Mouse (Mus musculus): ENCODE measurements around the gene Pcsk7. TPM values are rescaled to one million over a fixed set of nuclear protein-coding genes. Genes with fewer than 3 reads are reported as not detected.
A peak's percentile ranks its signal among the peaks of the same experiment; 100 is the strongest.

Pcsk7 gene
- 9.6 and 13.2 TPM in 2 replicates for polyA plus RNA-seq (2014; fragmentation: Nextera tagmentation; extraction: Ambion mirVana)

DNA sequence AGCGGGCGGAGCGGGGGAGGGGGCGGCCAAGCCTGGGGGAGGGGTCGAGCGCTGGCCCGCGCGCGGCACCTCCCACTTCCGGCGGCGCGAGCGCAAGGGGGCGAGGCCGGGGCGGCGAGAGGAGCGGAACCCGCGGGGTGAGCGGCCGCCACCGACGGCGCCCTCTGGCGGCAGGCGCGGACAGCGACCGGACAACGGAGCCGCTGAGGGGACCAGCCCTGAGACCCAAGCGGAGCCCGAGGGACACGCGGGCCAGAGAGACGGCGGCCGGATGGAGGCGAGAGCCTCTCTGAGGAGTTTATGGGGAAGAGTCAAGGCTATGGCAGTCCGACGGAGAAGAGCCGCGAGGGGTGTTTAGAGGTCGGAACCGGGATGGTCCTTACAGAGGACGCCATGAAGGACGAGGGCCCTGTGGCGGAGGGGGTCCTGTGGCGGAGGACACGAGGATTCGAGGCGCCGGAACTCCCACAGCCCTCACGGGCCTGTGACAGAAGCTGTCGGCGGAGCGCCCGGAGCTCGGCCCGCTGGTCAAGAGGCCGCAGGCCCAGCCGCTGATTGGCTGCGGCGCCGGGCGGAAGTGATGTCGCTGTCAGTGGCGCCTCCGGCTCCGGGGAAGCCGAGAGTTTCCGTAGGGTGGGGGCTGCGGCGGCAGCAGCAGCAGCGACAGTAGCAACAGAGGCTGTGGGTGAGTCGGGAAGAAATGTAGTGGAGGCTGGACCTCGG is at the start of gene Pcsk7, which contains the start of gene Rnf214:
Gene Pcsk7 (plus strand): TSS at position 143 of the 723 bp plus-strand sequence.
Gene Rnf214 (minus strand): TSS at position 557 of the 723 bp plus-strand sequence.
- ATAC-seq (replicated peaks; ENCODE audit: insufficient number of reproducible peaks, low FRiP score, low TSS enrichment, low read depth) (peak; percentile 88), DNase-seq (ENCODE audit: low spot score) (peak; percentile 92)
- peak within 1 kb of the TSS; percentile 96 for H3K4me3 ChIP-seq (ENCODE audit: low read depth, low read length)
- H3K36me3 ChIP-seq (replicated peaks; ENCODE audit: control insufficient read depth, insufficient read depth, low read depth, low read length), result peaks cover 4% of the 10 kb centered on the region
- peak within 1 kb of the TSS; percentile 92 for H3K9ac ChIP-seq (replicated peaks; ENCODE audit: low read length)
- H3K27me3 ChIP-seq (ENCODE audit: control insufficient read depth, insufficient read depth, low read length), result no peaks in the 10 kb centered on the region
- H3K4me1 ChIP-seq (ENCODE audit: control insufficient read depth, insufficient read depth, low read length), result no peaks in the 10 kb centered on the region; the same call in 1 of the 2 replicates
- WGBS, result under 1% methylated on average over 76 of the region's 80 CpGs
- H3K27ac ChIP-seq (replicated peaks; ENCODE audit: low read depth, low read length), result peak within 1 kb of the TSS; percentile 86
- no peaks in the 10 kb centered on the region for H3K9me3 ChIP-seq (replicated peaks; ENCODE audit: control insufficient read depth, low read length)
- peak within 1 kb of the TSS; percentile 75 for H3K4me2 ChIP-seq (ENCODE audit: low read depth, low read length)

DNA sequence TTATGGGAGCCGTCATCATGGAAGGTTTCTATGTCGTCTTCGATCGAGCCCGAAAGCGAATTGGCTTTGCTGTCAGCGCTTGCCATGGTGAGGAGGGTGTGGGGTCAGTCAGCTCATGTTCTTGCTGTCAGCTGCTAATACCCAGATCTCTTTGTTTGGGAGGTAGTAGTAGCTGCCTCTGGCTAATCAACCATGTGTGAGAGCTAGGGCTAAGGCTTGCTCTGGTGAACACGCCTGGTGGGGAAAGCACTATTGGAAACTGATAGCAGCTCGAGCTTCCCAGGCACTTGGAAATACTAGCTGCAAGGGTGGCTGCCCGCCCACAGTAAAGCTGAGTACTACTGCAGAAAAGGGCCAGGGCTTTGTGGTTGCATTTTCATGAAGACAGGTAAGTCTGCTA is 46.9 kb upstream of the Pcsk7 start:
- peaks cover 22% of the 10 kb centered on the region for H3K36me3 ChIP-seq (replicated peaks; ENCODE audit: control insufficient read depth, insufficient read depth, low read depth, low read length)
- H3K27ac ChIP-seq (replicated peaks; ENCODE audit: low read depth, low read length), result no peak overlapping the region
- no peaks in the 10 kb centered on the region for H3K9me3 ChIP-seq (replicated peaks; ENCODE audit: control insufficient read depth, low read length)
- H3K4me1 ChIP-seq (ENCODE audit: control insufficient read depth, insufficient read depth, low read length), result no peaks in the 10 kb centered on the region
- no peak for DNase-seq (ENCODE audit: low spot score)
- H3K4me2 ChIP-seq (ENCODE audit: low read depth, low read length), result no peak overlapping the region
- WGBS, result 94% methylated on average over 10 of the region's 10 CpGs
- H3K9ac ChIP-seq (replicated peaks; ENCODE audit: low read length), result no peak overlapping the region
- no peaks in the 10 kb centered on the region for H3K27me3 ChIP-seq (ENCODE audit: control insufficient read depth, insufficient read depth, low read length)
- no peak overlapping the region for H3K4me3 ChIP-seq (ENCODE audit: low read depth, low read length)
- ATAC-seq (replicated peaks; ENCODE audit: insufficient number of reproducible peaks, low FRiP score, low TSS enrichment, low read depth), result no peak

DNA sequence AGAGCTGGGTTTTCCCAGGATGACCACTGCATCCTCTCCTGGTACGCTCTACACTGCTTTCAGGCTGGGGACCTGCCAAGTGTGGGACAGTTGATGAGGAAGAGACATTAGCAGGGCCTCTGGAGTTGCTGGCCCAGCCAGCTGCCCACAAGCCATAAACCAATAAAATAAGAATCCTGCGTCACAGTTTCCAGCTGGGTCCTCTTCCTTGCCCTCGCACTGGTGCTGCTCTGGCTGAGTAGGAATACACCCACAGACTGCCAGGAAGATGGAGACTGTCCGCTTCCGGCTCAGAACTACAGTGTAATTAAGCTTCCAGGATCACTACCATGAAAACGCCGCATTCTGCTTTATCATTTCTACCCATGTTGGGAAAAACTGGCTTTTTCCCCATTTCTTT is 44.5 kb upstream of the Pcsk7 start:
- H3K9ac ChIP-seq (replicated peaks; ENCODE audit: low read length), result no peak overlapping the region
- peaks cover 30% of the 10 kb centered on the region for H3K36me3 ChIP-seq (replicated peaks; ENCODE audit: control insufficient read depth, insufficient read depth, low read depth, low read length)
- ATAC-seq (replicated peaks; ENCODE audit: insufficient number of reproducible peaks, low FRiP score, low TSS enrichment, low read depth) (no peak), DNase-seq (ENCODE audit: low spot score) (no peak)
- H3K4me1 ChIP-seq (ENCODE audit: control insufficient read depth, insufficient read depth, low read length), result no peaks in the 10 kb centered on the region
- H3K9me3 ChIP-seq (replicated peaks; ENCODE audit: control insufficient read depth, low read length), result no peaks in the 10 kb centered on the region
- WGBS, result 88% methylated on average over 7 of the region's 7 CpGs
- H3K27me3 ChIP-seq (ENCODE audit: control insufficient read depth, insufficient read depth, low read length), result no peaks in the 10 kb centered on the region
- H3K4me2 ChIP-seq (ENCODE audit: low read depth, low read length), result no peak overlapping the region
- no peak overlapping the region for H3K4me3 ChIP-seq (ENCODE audit: low read depth, low read length)
- no peak overlapping the region for H3K27ac ChIP-seq (replicated peaks; ENCODE audit: low read depth, low read length)

DNA sequence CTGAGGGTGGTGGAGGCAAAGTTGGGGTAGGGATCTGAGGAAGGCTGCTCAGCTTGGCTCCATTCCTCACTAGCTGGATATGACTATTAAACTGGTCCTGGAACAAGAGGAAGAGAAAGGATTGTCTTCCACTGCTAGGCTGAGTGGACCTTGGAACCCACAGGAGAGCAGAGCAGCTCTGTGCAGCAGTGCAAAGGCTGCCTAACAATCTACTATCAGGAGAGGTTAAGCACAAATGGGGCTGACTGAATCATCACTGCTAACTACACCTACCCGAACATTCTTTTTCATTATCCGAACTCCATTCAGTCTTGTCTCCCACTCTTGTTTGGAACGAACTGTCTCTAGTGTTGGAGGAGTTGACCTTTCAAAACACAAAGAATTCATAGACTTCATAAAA is 37.1 kb upstream of the Pcsk7 start:
- Histone ChIP-seq H3K4me2 (ENCODE audit: low read depth, low read length) (no peak overlapping the region), H3K36me3 (replicated peaks; ENCODE audit: control insufficient read depth, insufficient read depth, low read depth, low read length) (peaks cover 12% of the 10 kb centered on the region), H3K27me3 (ENCODE audit: control insufficient read depth, insufficient read depth, low read length) (no peaks in the 10 kb centered on the region), H3K9ac (replicated peaks; ENCODE audit: low read length) (no peak overlapping the region), H3K9me3 (replicated peaks; ENCODE audit: control insufficient read depth, low read length) (no peaks in the 10 kb centered on the region), H3K27ac (replicated peaks; ENCODE audit: low read depth, low read length) (no peak overlapping the region), H3K4me1 (ENCODE audit: control insufficient read depth, insufficient read depth, low read length) (no peaks in the 10 kb centered on the region), H3K4me3 (ENCODE audit: low read depth, low read length) (no peak overlapping the region)
- ATAC-seq (replicated peaks; ENCODE audit: insufficient number of reproducible peaks, low FRiP score, low TSS enrichment, low read depth) (no peak), DNase-seq (ENCODE audit: low spot score) (no peak)
- WGBS, result 93% methylated on average over 3 of the region's 3 CpGs

DNA sequence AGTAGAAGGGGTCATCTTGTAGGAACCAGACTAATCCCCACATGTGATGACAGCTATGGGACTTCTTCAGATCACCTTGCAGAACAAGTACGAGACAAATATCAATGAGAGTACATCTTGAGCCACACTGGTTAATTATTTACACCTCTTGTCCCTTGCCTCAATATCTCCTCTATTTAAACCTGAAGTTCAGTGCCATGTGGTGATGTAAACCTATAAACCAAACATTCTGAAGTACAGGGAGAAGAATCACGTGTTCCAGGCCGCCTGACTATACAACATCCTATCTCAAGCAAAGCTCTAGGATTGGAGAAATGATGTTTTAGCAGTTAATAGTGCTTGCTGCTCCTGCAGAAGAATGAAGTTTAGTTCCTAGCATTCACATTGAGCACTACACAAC is 36.0 kb upstream of the Pcsk7 start:
- no peak for ATAC-seq (replicated peaks; ENCODE audit: insufficient number of reproducible peaks, low FRiP score, low TSS enrichment, low read depth)
- no peak overlapping the region for H3K4me3 ChIP-seq (ENCODE audit: low read depth, low read length)
- no peak overlapping the region for H3K27ac ChIP-seq (replicated peaks; ENCODE audit: low read depth, low read length)
- no peaks in the 10 kb centered on the region for H3K4me1 ChIP-seq (ENCODE audit: control insufficient read depth, insufficient read depth, low read length)
- H3K36me3 ChIP-seq (replicated peaks; ENCODE audit: control insufficient read depth, insufficient read depth, low read depth, low read length), result peaks cover 10% of the 10 kb centered on the region; the same call in 1 of the 2 replicates
- no peaks in the 10 kb centered on the region for H3K9me3 ChIP-seq (replicated peaks; ENCODE audit: control insufficient read depth, low read length)
- no peak overlapping the region for H3K9ac ChIP-seq (replicated peaks; ENCODE audit: low read length)
- H3K4me2 ChIP-seq (ENCODE audit: low read depth, low read length), result no peak overlapping the region
- H3K27me3 ChIP-seq (ENCODE audit: control insufficient read depth, insufficient read depth, low read length), result no peaks in the 10 kb centered on the region
- WGBS, result 96% methylated on average over 3 of the region's 3 CpGs
- no peak for DNase-seq (ENCODE audit: low spot score)

DNA sequence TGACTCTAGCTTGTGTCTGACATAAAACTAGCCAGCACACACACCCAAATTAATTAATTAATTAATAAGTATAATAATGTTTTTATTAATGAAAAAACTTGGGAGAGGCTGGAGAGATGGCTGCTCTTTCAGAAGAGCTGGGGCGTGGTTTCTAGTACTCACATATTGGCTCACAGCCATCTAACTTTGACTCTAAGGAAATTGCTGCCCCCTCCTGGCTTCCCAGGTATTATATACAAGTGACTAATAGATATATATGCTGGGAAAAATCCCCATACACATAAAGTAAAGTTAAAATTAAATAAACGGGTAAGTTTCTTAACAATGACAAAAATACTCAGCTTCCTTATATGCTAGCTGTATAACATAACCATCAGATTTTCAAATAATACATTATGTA is 28.4 kb upstream of the Pcsk7 start:
- no peak overlapping the region for H3K4me2 ChIP-seq (ENCODE audit: low read depth, low read length)
- no peaks in the 10 kb centered on the region for H3K27me3 ChIP-seq (ENCODE audit: control insufficient read depth, insufficient read depth, low read length)
- no peak overlapping the region for H3K4me3 ChIP-seq (ENCODE audit: low read depth, low read length)
- WGBS, result 86% methylated on average over 2 of the region's 2 CpGs
- H3K9ac ChIP-seq (replicated peaks; ENCODE audit: low read length), result no peak overlapping the region
- DNase-seq (ENCODE audit: low spot score) (peak; percentile 41), ATAC-seq (replicated peaks; ENCODE audit: insufficient number of reproducible peaks, low FRiP score, low TSS enrichment, low read depth) (no peak)
- no peaks in the 10 kb centered on the region for H3K4me1 ChIP-seq (ENCODE audit: control insufficient read depth, insufficient read depth, low read length)
- no peaks in the 10 kb centered on the region for H3K9me3 ChIP-seq (replicated peaks; ENCODE audit: control insufficient read depth, low read length)
- peaks cover 2% of the 10 kb centered on the region for H3K36me3 ChIP-seq (replicated peaks; ENCODE audit: control insufficient read depth, insufficient read depth, low read depth, low read length)
- no peak overlapping the region for H3K27ac ChIP-seq (replicated peaks; ENCODE audit: low read depth, low read length)

DNA sequence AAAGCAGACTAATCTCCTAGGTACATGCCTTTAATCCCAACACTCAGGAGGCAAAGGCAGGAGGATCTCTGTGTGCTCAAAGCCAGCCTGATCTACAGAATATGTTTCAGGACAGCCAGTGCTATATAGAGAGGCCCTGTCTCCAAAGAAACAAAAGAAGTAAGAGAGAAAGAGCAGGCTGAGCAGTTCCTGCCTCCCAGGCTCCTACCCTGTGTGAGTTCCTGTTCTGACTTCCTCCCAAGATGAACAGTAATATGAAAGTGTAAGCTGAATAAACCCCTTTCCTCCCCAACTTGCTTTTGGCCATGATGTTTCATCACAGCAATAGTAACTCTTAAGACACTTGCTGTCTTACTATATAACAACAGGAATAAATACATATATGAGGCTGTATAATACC is 12.6 kb upstream of the Pcsk7 start:
- DNase-seq (ENCODE audit: low spot score), result no peak
- no peak for ATAC-seq (replicated peaks; ENCODE audit: insufficient number of reproducible peaks, low FRiP score, low TSS enrichment, low read depth)
- no peak overlapping the region for H3K4me3 ChIP-seq (ENCODE audit: low read depth, low read length)
- H3K27ac ChIP-seq (replicated peaks; ENCODE audit: low read depth, low read length), result no peak overlapping the region
- H3K36me3 ChIP-seq (replicated peaks; ENCODE audit: control insufficient read depth, insufficient read depth, low read depth, low read length), result peaks cover 5% of the 10 kb centered on the region
- H3K27me3 ChIP-seq (ENCODE audit: control insufficient read depth, insufficient read depth, low read length), result no peaks in the 10 kb centered on the region
- H3K4me1 ChIP-seq (ENCODE audit: control insufficient read depth, insufficient read depth, low read length), result no peaks in the 10 kb centered on the region
- H3K9me3 ChIP-seq (replicated peaks; ENCODE audit: control insufficient read depth, low read length), result no peaks in the 10 kb centered on the region
- H3K4me2 ChIP-seq (ENCODE audit: low read depth, low read length), result no peak overlapping the region
- H3K9ac ChIP-seq (replicated peaks; ENCODE audit: low read length), result no peak overlapping the region

DNA sequence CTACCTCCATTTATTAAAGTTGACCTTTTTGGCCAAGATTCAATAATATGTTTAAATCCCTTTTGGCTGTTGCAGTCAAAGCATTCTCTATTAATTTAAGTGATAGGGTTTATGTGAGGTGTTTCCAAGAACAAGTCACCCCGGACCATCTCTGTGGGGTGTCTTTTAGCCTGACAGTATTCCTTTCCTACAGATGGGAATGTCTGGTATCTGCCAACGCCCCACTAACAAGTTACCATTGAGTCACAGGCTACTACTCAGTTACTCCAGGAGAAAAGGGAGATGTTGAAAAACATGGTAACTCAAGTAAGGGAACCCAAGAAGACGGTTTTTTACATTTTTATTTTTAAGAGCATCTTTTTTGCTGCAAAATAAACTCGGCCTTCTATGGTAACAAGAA is 1.1 kb upstream of the Pcsk7 start:
- no peak overlapping the region for H3K27ac ChIP-seq (replicated peaks; ENCODE audit: low read depth, low read length)
- peak overlapping the region; percentile 96 for H3K4me3 ChIP-seq (ENCODE audit: low read depth, low read length)
- WGBS, result 57% methylated on average over 4 of the region's 4 CpGs
- H3K36me3 ChIP-seq (replicated peaks; ENCODE audit: control insufficient read depth, insufficient read depth, low read depth, low read length), result peaks cover 4% of the 10 kb centered on the region
- peak; percentile 0 for DNase-seq (ENCODE audit: low spot score)
- H3K4me1 ChIP-seq (ENCODE audit: control insufficient read depth, insufficient read depth, low read length), result no peaks in the 10 kb centered on the region; the same call in 1 of the 2 replicates
- ATAC-seq (replicated peaks; ENCODE audit: insufficient number of reproducible peaks, low FRiP score, low TSS enrichment, low read depth), result no peak
- no peak overlapping the region for H3K9ac ChIP-seq (replicated peaks; ENCODE audit: low read length)
- H3K9me3 ChIP-seq (replicated peaks; ENCODE audit: control insufficient read depth, low read length), result no peaks in the 10 kb centered on the region
- H3K27me3 ChIP-seq (ENCODE audit: control insufficient read depth, insufficient read depth, low read length), result no peaks in the 10 kb centered on the region
- H3K4me2 ChIP-seq (ENCODE audit: low read depth, low read length), result peak overlapping the region; percentile 75; the same call in 1 of the 2 replicates
